Mouse (Mus musculus) cerebellum, adult 9-11 months (tissue): ENCODE results near the gene Sfn.
A peak's percentile ranks its signal among the peaks of the same experiment; 100 is the strongest.

Experiments used
- DNase-seq: peaks from one replicate; pipeline ENCODE4 v3.0.0; 2022

Gene Sfn

DNA sequence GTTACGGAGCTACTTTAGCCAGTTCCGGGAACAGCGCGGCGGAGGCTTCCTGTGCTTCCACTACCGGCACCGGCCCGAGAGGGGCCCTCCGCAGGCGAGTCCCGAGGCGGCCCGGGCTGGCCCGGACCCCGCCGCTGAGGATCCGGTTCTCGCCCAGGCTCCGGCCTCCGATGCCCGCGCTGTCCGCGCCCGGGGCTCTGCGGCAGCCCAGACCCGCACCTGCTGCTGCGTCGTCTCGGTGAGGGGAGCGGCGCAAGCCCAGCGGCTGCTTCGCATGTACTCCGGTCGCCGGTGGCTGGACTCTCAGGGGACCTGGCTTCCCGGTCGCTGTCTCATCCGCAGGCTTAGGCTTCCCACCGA, 27.1 kb downstream of the Sfn start:
- DNase-seq, result no peak

DNA sequence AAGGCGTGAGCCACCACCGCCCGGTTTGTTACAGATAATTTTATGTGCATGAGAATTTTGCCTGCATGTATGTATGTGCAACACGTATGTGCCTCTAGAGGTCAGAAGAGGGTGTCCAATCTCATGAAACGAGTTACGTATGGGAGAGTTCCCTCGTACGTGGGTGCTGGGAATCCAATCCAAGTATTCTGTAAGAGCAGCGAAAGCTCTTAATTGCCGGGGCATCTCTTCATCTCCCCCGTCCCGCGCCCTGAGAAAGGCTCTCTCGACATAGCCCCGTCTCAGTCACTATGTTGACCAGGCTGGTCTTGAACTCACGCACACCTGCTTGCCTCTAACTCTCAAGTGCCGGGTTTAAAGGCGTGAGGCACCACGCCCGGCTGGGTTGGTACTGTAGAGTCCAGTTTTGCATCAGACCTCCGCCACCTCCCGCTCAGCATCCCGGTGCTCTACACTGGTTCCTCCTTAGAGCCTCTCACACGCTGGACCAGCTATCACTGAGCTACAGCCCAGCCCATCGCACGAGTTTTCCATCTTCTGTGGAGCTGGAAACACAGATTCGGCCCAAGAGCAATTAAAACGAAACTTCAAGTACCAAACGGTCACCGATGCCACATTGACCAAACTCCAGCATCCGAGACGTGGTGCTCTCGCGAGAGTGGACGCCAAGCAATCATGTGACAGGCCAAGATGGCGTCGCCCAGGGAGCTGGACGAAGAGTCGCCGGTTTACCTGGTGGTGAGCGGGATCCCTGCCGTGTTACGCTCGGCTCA, 27.7 kb downstream of the Sfn start, which contains the start of gene Gpatch3:
TSS of gene Gpatch3 (plus strand) at position 676 of the 773 bp plus-strand sequence.
- DNase-seq, result peak; percentile 91

DNA sequence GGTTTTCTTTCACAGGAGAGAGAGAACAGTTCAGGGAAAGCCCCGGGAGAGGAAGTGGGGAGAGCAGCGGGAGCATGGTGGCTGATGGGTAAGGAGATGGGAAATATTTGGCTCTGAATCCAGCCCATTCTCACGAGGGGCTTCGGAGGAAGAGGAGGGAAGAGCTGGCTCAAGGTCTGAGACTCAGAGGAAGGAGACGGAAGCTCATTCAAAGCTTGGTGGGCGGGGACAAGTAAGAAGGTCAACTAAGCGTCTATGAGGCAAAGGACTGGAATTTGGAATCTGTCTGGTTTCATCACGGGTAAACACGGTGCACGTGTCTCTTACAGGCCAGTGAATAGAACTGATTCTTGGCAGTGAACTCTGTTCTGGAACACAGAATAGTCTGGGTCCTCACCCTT, 31.9 kb downstream of the Sfn start:
- no peak for DNase-seq

DNA sequence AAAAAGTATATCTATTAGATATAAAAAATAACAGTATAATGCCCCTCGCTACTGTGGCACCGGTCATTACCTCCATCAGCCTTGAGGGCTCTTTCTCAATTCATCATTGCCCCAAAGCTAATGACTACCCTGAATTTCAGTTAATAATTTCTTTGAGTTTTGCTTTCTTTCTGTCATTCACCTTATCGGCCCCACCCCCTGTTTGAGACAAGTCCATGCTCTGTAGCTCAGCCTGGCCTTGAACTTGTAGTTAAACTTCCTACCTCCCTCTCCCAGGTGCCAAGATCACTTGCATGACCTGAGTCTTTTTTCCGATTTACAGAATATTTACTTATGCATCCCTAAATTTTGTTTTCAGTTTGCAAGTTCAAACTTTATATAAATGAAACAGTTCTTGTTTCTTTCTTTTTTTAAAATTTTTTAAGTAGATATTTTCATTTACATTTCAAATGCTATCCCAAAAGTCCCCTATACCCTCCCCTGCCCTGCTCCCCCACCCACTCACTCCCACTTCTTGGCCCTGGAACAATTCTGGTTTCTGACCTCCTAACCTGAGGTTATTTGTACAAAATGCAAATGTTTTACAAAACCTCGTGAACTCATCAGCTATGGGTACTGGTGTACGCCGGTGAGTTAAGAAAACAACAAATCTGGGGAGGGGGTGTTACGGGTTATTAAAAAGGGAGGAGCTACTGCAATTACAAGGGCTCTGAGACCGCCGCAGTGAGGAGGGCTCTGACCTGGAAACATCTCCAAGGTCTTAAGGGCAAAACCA, 32.5 kb downstream of the Sfn start:
- DNase-seq, result no peak

DNA sequence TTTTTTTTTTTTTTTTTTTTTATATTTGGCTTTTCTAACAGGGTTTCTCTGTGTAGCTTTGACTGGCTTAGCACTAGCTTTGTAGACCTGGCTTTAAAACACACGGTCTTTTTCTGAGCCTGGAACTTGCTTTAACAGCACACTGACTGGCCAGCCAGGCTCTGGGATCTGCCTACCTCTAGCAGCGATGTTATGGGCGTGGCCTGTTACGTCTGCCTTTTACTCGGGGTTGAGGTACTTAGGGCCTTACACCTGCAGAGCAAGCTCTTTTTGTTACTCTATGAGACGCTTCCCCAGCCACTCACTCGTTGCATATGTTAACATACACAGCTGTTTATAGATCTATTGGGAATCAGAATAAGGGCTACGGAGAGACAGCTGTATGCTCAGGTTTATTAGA, 34.7 kb downstream of the Sfn start:
- no peak for DNase-seq

DNA sequence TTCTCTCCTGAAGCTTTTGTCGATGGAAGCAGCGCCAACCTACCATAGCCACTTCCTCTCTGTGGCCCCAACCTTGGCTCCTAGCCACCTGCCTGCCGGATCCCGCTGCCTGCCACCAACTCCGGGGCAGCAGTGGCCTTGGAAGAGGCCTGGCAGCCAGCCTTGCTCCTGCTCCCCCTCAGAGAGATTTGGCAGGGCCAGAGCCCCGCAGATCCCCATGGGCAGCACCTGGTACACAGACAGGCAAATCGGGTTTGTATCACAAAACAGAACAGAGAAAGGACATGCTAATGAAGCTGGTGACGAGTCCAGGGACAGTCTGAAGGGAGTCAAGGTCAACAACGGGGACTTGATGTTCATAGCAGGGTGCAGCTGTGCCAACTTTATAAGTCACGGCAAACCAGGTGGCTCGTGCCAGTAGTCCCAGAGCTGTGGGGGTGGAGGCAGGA, 38.8 kb downstream of the Sfn start:
- DNase-seq, result peak; percentile 92

DNA sequence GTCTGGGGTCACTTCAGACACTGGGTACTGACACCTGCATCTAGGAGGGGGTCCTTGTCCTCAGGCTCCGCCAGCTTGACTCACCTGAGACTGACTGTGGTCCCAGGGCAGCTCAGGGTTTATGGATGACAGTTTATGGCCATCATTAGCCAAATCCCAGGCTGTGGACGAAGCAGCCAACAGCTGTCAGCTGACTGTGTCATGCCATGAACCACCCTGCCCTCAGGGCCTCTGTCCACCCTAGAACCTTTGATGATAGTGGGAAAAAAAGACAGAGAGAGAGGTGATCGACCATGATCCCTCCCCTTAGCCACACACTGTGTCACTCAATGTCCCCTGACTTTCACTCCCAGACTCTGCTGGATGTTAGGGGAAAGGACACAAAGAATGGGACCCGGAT, 40.3 kb downstream of the Sfn start:
- no peak for DNase-seq

DNA sequence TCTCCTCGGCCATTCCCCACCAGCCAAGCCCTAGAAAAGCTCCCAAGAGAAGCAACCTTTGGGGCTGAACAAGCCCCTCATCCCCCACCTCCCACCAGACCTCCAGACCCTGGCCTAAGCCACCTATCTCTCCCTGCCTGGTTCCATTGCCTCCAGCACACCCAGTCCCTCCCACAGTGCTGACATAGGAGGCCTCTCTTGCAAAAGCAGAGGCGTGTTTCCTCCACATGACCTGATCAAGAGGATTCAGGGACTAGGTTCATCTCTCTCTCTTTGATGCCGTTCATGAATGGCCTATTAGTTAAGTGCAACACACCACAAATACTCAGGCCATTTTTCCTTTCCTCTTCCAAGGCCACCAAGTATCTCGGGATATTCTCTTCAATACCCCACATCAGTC, 42.1 kb downstream of the Sfn start:
- no peak for DNase-seq

DNA sequence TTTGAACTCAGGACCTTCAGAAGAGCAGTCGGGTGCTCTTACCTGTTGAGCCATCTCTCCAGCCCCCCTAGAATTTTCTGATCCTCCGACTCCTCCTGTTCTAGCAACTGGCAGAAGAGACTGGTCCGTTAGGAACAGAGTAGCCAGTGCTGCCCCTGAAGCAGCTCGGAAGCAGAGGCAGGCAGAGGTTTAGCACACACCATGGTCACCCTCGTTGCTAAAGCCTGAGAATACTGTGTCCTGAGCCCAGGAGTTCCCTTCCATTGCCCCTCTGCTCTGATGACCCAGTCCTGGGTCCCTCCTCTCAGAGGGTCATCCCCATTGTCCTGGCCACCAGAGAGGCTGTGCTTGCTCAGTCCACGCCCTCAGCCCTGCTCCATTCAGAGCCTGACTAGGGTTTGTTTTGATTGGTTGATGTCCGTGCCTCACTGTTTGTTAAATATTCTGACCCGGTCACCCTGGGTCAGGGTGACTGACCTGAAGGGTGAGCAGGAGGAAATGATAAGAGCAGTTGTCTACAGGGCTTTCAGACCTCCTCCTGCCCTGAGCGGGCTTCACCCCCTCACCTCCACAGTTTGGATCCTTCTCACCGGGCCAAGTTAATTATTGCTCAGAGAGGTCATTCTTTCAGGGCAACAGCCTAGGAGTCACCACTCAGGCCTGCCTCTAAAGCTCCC, 44.8 kb downstream of the Sfn start:
- no peak for DNase-seq

DNA sequence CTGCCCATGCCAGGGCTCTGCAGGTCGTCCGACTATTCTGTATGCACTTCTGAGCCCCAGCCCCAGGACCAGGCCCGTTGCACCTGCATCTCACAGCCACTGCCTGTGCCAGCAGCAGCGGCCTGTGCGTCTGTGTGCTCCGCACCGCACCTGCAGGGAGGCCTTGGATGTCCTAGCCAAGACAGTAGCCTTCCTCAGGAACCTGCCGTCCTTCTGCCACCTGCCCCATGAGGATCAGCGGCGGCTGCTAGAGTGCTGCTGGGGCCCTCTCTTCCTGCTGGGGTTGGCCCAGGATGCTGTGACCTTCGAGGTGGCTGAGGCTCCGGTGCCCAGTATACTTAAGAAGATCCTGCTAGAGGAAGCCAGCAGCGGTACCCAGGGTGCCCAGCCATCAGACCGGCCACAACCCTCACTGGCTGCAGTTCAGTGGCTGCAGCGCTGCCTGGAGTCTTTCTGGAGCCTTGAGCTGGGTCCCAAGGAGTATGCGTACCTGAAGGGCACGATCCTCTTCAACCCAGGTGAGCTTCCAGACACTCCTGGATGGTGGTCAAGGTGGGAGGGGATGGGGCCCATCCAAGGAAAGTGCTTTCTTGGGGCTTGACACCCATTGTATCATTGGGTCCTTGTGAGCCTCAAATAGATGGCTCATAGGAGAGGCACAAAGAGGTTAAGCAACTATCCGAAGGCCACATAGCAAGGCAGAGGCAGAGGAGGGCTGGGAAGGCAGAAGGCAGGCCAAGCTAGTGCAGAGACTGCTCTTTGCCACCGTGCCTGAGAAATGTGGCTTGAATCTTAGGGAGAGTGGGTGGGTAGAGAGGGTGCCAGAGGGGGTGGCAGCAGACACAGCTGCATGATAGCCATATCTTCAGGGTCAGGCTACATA, 48.3 kb downstream of the Sfn start:
- DNase-seq, result no peak

DNA sequence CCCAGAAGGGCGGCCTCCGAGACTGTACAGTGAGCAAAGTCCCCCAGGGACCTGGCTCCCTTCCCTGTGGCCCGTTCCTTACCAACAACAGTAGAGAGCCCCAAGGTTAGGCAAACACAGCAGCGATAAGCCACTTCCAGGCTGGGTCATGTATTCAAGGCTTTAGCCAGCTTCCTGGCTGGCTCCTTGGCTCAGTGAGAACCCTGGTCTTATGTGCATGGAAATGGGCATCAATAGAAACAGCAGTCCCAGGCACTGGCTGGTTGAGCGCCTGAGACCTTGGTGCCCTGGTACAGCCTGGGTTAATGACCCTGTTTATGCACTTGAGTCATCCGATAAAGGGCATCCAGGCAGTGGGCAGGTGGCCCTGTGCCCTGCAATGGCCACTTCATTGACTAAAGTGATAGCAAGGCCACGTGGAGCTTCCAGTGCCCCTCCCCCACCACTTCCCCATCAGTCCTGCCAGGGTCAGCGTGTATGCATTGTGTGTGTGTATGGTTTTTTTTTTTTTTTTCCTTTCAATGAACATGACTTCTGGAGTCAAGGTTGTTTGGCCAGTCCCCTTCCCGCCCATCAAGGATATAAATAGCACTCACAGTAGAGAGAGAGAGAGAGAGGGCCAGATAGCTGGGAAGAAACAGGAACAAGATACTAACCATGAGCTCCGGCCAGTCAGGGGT, 49.1 kb downstream of the Sfn start, which contains the start of gene Nr0b2:
TSS of gene Nr0b2 (plus strand) at position 609 of the 680 bp plus-strand sequence.
- DNase-seq, result no peak

DNA sequence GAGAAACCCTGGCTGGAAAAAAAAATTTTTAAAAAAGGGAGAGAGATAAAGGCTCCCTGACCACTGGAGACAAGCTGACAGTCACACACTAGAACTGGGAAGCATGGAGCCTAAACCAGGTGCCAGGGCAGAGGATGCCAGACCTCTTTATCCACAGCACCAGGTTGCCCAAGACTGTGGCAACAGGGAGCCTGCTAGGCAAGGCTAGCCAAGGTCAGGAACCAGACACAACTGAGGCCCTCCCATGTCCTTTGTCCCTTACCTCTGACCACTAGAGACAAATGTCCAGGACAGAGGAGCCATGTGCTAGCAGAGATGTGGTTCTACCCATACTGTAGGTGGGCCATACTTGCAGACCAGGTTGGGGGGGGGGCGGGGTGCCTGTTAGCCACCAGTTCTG, 49.9 kb downstream of the Sfn start:
- DNase-seq, result no peak
